Mouse (Mus musculus): ENCODE results near the gene Pde12. TPM values are rescaled to one million over a fixed set of nuclear protein-coding genes. Genes with fewer than 3 reads are reported as not detected.
"Not testable (repeated sequence)": the region's sequence is repeated elsewhere in the genome, so short reads cannot be mapped to it uniquely, and the experiment has no call there.

Pde12 gene
- 9.0 and 9.3 TPM in 2 replicates for polyA plus RNA-seq (2015; fragmentation: Nextera tagmentation; extraction: Ambion mirVana)

DNA sequence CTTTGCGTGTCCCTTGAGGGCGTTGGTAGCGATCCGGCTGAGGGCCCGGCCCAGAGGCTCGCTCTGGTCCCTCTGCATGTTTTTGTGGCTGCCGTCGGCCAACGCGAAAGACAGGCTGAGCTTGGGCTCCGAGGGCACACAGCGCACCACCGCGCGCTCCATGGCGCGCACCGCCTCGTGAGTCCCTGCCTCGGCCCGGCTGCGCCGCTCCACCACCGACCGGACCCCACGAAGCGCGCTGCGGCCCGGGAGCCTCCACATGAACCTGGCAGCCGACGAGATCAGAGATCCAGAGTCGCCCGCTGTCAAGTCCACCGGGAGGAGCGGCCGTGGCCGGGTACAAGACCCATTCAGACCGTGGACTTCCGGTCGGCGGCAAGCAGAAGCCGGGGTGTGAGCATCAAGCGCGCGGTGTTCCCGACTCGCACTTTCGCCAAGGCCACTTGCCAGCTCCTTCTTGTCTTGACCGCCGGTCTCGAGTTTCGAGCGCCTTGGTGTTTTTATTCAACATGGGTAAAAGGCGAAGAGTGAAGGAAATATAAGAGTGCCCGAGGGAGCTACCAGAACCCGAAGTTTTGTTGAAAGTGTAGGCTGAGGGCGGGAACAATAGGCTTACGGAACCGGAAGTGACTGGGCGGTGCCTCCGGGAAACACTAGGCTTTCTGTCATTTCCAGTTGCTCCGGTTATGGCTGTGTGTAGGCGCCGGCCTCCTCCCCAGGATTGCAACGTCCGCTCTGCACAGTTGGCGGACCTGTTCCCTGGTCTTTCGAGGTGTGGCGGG, at the start of gene Pde12:
Gene Pde12, minus strand, starts transcription at position 592 of the 782 bp plus-strand sequence.
- Histone ChIP-seq H3K27me3 (ENCODE audit: control insufficient read depth, insufficient read depth, low read length) (no peaks in the 10 kb centered on the region), H3K9ac (ENCODE audit: low read length) (peak within 1 kb of the TSS; percentile 78), H3K4me2 (ENCODE audit: low read depth, low read length) (peak within 1 kb of the TSS; percentile 83), H3K36me3 (ENCODE audit: control insufficient read depth, insufficient read depth, low read length) (no peaks in the 10 kb centered on the region), H3K9me3 (replicated peaks; ENCODE audit: control insufficient read depth, low read length) (no peaks in the 10 kb centered on the region; the same call in 1 of the 2 replicates), H3K4me3 (replicated peaks; ENCODE audit: low read length) (peak within 1 kb of the TSS; percentile 94), H3K27ac (ENCODE audit: low read length) (peak within 1 kb of the TSS; percentile 95), H3K4me1 (ENCODE audit: control insufficient read depth, insufficient read depth, low read length) (peaks cover 13% of the 10 kb centered on the region)
- peak; percentile 92 for ATAC-seq (ENCODE audit: insufficient read depth, low FRiP score)
- under 1% methylated on average over 70 of the region's 70 CpGs for whole genome bisulfite sequencing

DNA sequence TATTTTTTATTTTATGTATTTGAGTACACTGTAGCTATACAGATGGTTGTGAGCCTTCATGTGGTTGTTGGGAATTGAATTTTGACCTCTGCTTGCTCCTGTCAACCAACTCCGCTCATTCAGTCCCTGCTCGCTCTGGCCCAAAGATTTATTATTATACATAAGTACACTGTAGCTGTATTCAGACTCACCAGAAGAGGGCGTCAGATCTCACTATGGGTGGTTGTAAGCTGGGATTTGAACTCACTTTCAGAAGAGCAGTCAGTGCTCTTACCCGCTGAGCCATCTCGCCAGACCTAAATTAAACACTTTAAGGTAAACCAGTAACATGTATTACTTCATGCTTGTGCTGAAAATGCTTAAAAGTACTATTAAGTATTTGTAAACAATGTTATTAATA, 35.6 kb upstream of the Pde12 start:
- H3K4me3 ChIP-seq (replicated peaks; ENCODE audit: low read length); H3K4me2 ChIP-seq (ENCODE audit: low read depth, low read length); H3K27ac ChIP-seq (ENCODE audit: low read length); H3K9me3 ChIP-seq (replicated peaks; ENCODE audit: control insufficient read depth, low read length); H3K9ac ChIP-seq (ENCODE audit: low read length); ATAC-seq (ENCODE audit: insufficient read depth, low FRiP score); H3K27me3 ChIP-seq (ENCODE audit: control insufficient read depth, insufficient read depth, low read length); H3K4me1 ChIP-seq (ENCODE audit: control insufficient read depth, insufficient read depth, low read length); H3K36me3 ChIP-seq (ENCODE audit: control insufficient read depth, insufficient read depth, low read length): not testable (repeated sequence)
- 81% methylated on average over 5 of the region's 5 CpGs for WGBS

DNA sequence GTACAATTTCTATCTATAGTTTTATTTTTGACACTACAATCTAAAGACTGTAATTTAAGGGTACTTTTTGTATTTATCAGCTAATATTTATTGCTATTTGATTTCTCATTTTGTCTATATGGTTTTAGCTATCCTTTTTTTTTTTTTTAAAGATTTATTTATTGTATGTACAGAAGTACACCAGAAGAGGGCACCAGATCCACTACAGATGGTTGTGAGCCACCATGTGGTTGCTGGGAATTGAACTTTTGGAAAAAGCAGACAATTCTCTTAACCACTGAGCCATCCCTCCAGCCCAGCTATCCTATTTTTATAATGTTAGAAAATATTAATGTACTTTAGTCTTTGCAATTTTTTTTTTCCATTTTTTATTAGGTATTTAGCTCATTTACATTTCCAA, 28.2 kb upstream of the Pde12 start:
- Histone ChIP-seq H3K9me3 (replicated peaks; ENCODE audit: control insufficient read depth, low read length) (no peaks in the 10 kb centered on the region), H3K4me1 (ENCODE audit: control insufficient read depth, insufficient read depth, low read length) (no peaks in the 10 kb centered on the region), H3K36me3 (ENCODE audit: control insufficient read depth, insufficient read depth, low read length) (no peaks in the 10 kb centered on the region), H3K9ac (ENCODE audit: low read length) (no peak overlapping the region), H3K4me2 (ENCODE audit: low read depth, low read length) (no peak overlapping the region), H3K27ac (ENCODE audit: low read length) (no peak overlapping the region), H3K27me3 (ENCODE audit: control insufficient read depth, insufficient read depth, low read length) (no peaks in the 10 kb centered on the region), H3K4me3 (replicated peaks; ENCODE audit: low read length) (no peak overlapping the region)
- no peak for ATAC-seq (ENCODE audit: insufficient read depth, low FRiP score)

DNA sequence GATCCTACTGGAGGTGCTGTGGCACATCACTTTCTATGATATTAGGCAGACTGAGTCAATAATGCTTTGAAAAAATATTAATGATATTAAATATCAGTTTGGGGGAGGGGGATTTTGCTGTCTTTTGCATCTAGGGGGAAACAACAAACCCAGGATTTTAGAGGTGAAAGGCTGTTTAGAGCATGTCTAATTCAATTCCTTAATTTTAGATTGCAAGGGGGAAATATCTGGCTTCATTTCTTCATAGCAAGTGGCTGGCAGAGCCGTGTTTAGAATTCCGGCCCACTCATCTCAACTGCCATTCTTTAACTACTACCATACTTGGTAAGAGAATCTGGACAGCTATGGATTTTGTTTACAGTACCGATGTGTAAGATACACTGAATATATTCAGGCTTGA, 23.3 kb upstream of the Pde12 start, which contains the start of gene Dnah12:
Gene Dnah12, plus strand, starts transcription at position 301 of the 400 bp plus-strand sequence.
- H3K36me3 ChIP-seq (ENCODE audit: control insufficient read depth, insufficient read depth, low read length), result no peaks in the 10 kb centered on the region
- H3K27me3 ChIP-seq (ENCODE audit: control insufficient read depth, insufficient read depth, low read length), result no peaks in the 10 kb centered on the region
- H3K4me1 ChIP-seq (ENCODE audit: control insufficient read depth, insufficient read depth, low read length), result no peaks in the 10 kb centered on the region
- no peak within 1 kb of the TSS for H3K4me3 ChIP-seq (replicated peaks; ENCODE audit: low read length)
- 70% methylated on average over 3 of the region's 3 CpGs for WGBS
- no peak within 1 kb of the TSS for H3K27ac ChIP-seq (ENCODE audit: low read length)
- no peaks in the 10 kb centered on the region for H3K9me3 ChIP-seq (replicated peaks; ENCODE audit: control insufficient read depth, low read length)
- H3K4me2 ChIP-seq (ENCODE audit: low read depth, low read length), result no peak within 1 kb of the TSS
- no peak for ATAC-seq (ENCODE audit: insufficient read depth, low FRiP score)
- H3K9ac ChIP-seq (ENCODE audit: low read length), result no peak within 1 kb of the TSS

DNA sequence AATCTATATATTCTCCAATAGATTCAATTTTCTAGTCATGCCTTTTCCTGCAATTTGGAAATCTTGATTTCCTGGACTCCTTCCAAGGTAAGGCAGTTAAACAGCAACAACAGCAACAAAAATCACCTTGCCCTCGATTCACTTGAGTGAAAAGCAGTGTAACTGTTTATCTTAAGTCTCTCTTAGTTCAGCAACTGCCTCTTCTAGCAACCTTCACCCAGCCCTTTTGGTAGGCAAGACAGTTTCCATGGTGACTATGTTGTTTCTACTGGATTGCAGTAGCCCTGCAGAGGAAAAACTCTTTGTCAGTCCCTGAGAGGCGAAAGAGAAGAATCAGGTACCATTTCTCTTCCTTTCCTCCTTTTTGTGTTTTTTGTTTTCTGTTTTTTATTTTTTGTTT, 21.7 kb upstream of the Pde12 start:
- no peak overlapping the region for H3K4me2 ChIP-seq (ENCODE audit: low read depth, low read length)
- H3K27ac ChIP-seq (ENCODE audit: low read length), result no peak overlapping the region
- H3K4me3 ChIP-seq (replicated peaks; ENCODE audit: low read length), result no peak overlapping the region
- H3K36me3 ChIP-seq (ENCODE audit: control insufficient read depth, insufficient read depth, low read length), result no peaks in the 10 kb centered on the region
- no peak for ATAC-seq (ENCODE audit: insufficient read depth, low FRiP score)
- no peaks in the 10 kb centered on the region for H3K4me1 ChIP-seq (ENCODE audit: control insufficient read depth, insufficient read depth, low read length)
- no peaks in the 10 kb centered on the region for H3K27me3 ChIP-seq (ENCODE audit: control insufficient read depth, insufficient read depth, low read length)
- 56% methylated on average over 2 of the region's 2 CpGs for WGBS
- H3K9me3 ChIP-seq (replicated peaks; ENCODE audit: control insufficient read depth, low read length), result no peaks in the 10 kb centered on the region
- no peak overlapping the region for H3K9ac ChIP-seq (ENCODE audit: low read length)

DNA sequence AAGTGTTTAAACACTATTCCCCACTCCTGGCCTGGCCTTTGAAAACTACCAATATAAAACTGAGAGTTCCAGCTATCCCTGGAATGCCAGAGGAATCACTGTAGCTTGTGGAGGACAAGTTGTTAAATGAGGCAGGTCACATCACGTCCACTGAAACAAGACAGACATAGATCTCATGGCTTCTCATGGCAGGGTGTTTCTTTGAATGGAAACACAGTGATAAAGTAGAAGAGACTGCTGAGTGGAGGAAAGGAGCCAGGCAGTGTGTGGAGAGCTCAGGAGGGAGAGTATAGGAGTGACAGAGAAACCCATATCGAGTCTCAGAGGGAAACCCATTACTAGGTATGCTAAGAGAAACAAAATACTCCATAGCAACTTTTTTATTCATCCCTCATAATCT, 21.0 kb upstream of the Pde12 start:
- H3K9ac ChIP-seq (ENCODE audit: low read length), result no peak overlapping the region
- no peak overlapping the region for H3K4me3 ChIP-seq (replicated peaks; ENCODE audit: low read length)
- no peaks in the 10 kb centered on the region for H3K4me1 ChIP-seq (ENCODE audit: control insufficient read depth, insufficient read depth, low read length)
- H3K9me3 ChIP-seq (replicated peaks; ENCODE audit: control insufficient read depth, low read length), result no peaks in the 10 kb centered on the region
- no peaks in the 10 kb centered on the region for H3K36me3 ChIP-seq (ENCODE audit: control insufficient read depth, insufficient read depth, low read length)
- H3K4me2 ChIP-seq (ENCODE audit: low read depth, low read length), result no peak overlapping the region
- WGBS, result 50% methylated on average over 2 of the region's 2 CpGs
- H3K27me3 ChIP-seq (ENCODE audit: control insufficient read depth, insufficient read depth, low read length), result no peaks in the 10 kb centered on the region
- H3K27ac ChIP-seq (ENCODE audit: low read length), result 0 out of 2 replicates have a peak overlapping the region, but pooled peaks have one; percentile 0
- no peak for ATAC-seq (ENCODE audit: insufficient read depth, low FRiP score)

DNA sequence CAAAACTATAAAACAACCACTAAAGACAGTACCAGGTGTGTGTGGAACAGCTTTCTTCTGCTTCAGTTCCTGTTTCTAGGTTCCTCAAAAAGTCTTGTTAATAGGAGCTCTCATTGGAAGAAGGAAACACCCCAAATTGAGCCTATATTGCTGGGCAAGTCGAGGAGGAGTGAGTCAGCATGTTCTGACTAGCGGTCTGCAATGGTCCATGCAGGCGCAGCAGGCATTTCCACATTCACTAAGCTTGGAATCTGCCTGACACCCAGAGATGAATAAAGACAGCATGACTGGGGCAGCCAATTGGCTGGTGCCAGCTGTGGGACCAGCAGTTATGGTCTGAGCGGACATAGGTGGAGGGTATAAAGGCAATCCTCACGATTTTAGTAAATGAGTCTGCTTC, 6.1 kb upstream of the Pde12 start:
- Histone ChIP-seq H3K4me3 (replicated peaks; ENCODE audit: low read length) (0 out of 2 replicates have a peak overlapping the region, but pooled peaks have one; percentile 2), H3K4me1 (ENCODE audit: control insufficient read depth, insufficient read depth, low read length) (no peaks in the 10 kb centered on the region), H3K4me2 (ENCODE audit: low read depth, low read length) (peak overlapping the region; percentile 21), H3K9ac (ENCODE audit: low read length) (no peak overlapping the region), H3K27me3 (ENCODE audit: control insufficient read depth, insufficient read depth, low read length) (no peaks in the 10 kb centered on the region), H3K27ac (ENCODE audit: low read length) (no peak overlapping the region), H3K36me3 (ENCODE audit: control insufficient read depth, insufficient read depth, low read length) (no peaks in the 10 kb centered on the region), H3K9me3 (replicated peaks; ENCODE audit: control insufficient read depth, low read length) (no peaks in the 10 kb centered on the region; the same call in 1 of the 2 replicates)
- WGBS, result 74% methylated on average over 5 of the region's 5 CpGs
- ATAC-seq (ENCODE audit: insufficient read depth, low FRiP score), result no peak

DNA sequence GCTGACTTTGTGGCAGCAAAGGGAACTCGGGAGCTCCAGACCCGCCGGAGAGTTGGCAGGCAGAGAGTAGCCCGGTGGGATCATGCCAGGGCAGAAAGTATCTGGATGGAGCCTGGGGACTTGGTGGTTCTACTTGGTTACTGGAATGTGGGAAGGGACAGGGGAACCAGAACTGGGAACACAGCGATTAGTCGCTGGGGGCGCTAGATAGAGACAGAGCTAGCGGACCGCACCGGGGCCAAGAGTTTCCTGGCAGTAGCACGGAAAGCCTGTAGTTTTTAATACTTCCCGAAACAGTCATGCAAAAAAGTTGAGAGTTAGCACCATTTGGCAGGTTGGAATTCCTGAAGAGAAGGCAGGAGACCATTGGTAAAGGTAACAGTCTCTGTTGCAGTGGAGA, 5.7 kb upstream of the Pde12 start:
- WGBS, result 20% methylated on average over 12 of the region's 12 CpGs
- peak overlapping the region; percentile 15; the same call in 1 of the 2 replicates for H3K27ac ChIP-seq (ENCODE audit: low read length)
- no peaks in the 10 kb centered on the region for H3K36me3 ChIP-seq (ENCODE audit: control insufficient read depth, insufficient read depth, low read length)
- 0 out of 2 replicates have a peak overlapping the region, but pooled peaks have one; percentile 2 for H3K4me3 ChIP-seq (replicated peaks; ENCODE audit: low read length)
- peak overlapping the region; percentile 21 for H3K4me2 ChIP-seq (ENCODE audit: low read depth, low read length)
- no peaks in the 10 kb centered on the region; the same call in 1 of the 2 replicates for H3K9me3 ChIP-seq (replicated peaks; ENCODE audit: control insufficient read depth, low read length)
- H3K4me1 ChIP-seq (ENCODE audit: control insufficient read depth, insufficient read depth, low read length), result peaks cover 4% of the 10 kb centered on the region; the same call in 1 of the 2 replicates
- H3K27me3 ChIP-seq (ENCODE audit: control insufficient read depth, insufficient read depth, low read length), result no peaks in the 10 kb centered on the region
- no peak overlapping the region for H3K9ac ChIP-seq (ENCODE audit: low read length)
- ATAC-seq (ENCODE audit: insufficient read depth, low FRiP score), result no peak

DNA sequence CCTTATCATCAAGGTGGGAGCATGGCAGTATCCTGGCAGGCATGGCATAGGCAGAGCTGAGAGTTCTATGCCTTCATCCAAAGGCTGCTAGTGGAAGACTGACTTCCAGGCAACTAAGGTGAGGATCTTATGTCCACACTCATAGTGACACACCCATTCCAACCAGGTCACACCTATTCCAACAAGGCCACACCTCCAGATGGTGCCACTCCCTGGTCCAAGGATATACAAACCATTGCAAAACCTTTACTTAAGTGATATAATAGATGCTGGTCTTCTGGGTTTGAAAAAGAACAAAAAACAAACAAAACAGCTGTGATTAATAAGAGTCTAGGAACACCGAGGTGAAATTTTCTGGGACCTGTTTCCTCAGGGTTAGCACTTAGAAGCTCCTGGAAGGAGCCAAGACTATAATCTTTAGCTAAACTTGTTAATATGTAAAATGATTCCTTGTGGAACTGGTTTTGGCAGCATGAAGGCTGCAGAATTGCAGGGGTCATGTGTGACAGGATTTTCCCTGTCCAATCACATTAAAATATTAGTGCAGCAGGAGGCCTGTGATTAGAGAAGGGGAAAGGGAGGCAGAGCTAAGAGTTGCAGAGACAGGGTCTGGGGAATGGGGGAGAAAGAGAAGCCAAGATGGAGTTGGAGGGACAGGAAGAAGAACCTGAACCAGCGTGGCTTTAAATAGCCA, 4.9 kb upstream of the Pde12 start:
- WGBS, result 68% methylated on average over 2 of the region's 2 CpGs
- ATAC-seq (ENCODE audit: insufficient read depth, low FRiP score), result peak; percentile 59; the same call in 1 of the 2 replicates
- H3K4me3 ChIP-seq (replicated peaks; ENCODE audit: low read length); H3K9ac ChIP-seq (ENCODE audit: low read length); H3K36me3 ChIP-seq (ENCODE audit: control insufficient read depth, insufficient read depth, low read length); H3K27me3 ChIP-seq (ENCODE audit: control insufficient read depth, insufficient read depth, low read length); H3K9me3 ChIP-seq (replicated peaks; ENCODE audit: control insufficient read depth, low read length); H3K4me1 ChIP-seq (ENCODE audit: control insufficient read depth, insufficient read depth, low read length); H3K4me2 ChIP-seq (ENCODE audit: low read depth, low read length): not testable (repeated sequence)
- H3K27ac ChIP-seq (ENCODE audit: low read length), result peak overlapping the region; percentile 15

Measured in stomach, embryonic 16.5 days (tissue).